Mouse (Mus musculus): Measurements from ENCODE around the gene Cuedc1. TPM values are rescaled to one million over a fixed set of nuclear protein-coding genes. Genes with fewer than 3 reads are reported as not detected.

The Cuedc1 gene
- polyA plus RNA-seq, 1 experiment from 2014 or later, result 1.1 TPM

DNA sequence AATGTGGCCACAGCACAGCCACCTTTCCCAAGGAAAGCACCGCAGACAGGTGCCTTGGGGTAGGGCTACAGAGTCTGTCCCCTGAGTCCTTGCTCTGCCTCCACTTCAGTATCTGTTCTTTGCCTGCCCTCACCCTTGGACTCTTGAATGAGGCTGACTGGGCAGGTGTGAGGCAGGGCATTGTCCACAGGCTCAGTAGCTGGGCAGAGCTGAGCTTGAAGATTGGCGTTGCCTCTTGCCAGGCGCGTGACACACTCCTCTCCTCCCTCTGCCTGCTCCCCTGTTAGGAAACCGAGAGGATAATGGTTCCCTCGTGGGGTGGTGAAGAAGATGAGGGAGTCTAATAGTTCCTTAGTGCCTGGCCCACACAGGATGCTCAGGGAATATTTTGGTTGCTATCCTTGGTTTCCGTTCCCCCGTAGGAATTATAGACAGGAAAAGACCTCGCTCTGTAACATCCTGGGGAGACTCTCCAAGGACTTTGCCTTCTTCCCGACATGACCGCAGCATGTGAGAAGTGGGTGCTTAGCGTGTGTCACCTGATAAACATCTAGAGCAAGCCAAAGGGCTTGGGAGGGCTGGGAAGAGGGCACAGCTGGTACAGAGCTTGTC, 40.1 kb downstream of the Cuedc1 start:
- Histone ChIP-seq H3K4me2 (no peak overlapping the region), H3K4me3 (replicated peaks) (no peak overlapping the region), H3K9ac (no peak overlapping the region), H3K36me3 (replicated peaks) (no peaks in the 10 kb centered on the region), H3K27me3 (peaks cover 48% of the 10 kb centered on the region), H3K9me3 (replicated peaks) (no peaks in the 10 kb centered on the region), H3K27ac (replicated peaks) (no peak overlapping the region), H3K4me1 (replicated peaks) (peaks cover 8% of the 10 kb centered on the region)
- no peak for ATAC-seq (ENCODE audit: insufficient read depth)
- 61% methylated on average over 12 of the region's 12 CpGs for WGBS (ENCODE audit: insufficient replicate concordance)

DNA sequence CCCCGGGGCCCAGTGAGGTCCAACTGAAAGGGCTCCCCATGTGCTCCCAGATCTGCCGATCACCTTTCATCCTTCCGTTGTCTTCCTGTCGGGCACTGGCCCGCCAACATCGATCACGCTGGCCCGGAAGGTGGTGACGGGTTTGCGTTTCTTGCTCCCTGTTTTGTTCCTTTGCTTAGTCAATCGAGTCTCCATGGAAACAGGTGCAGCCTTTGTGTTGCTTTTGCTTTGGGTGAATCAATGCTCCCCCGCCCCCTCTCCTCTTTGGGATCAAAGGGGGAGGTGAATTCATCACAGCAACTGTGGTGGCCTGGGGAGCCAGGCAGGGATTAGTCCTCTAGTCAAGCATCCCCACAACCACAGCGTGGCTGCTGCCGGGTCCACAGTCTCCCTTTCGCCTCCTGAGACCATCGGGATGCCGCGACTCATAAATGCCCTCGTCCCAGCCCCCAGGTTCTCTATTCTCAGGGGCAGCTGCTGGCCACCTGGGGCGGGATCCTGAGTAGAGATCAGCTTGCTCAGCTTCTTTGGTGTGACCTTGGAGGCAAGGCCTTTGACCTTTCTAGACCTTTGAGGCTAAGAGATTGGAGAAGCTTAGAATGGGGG, 41.5 kb downstream of the Cuedc1 start:
- Histone ChIP-seq H3K36me3 (replicated peaks) (no peaks in the 10 kb centered on the region), H3K4me2 (peak overlapping the region; percentile 18; the same call in 1 of the 2 replicates), H3K4me1 (replicated peaks) (peaks cover 8% of the 10 kb centered on the region), H3K9ac (no peak overlapping the region), H3K27me3 (peaks cover 53% of the 10 kb centered on the region), H3K4me3 (replicated peaks) (no peak overlapping the region), H3K27ac (replicated peaks) (no peak overlapping the region), H3K9me3 (replicated peaks) (no peaks in the 10 kb centered on the region)
- ATAC-seq (ENCODE audit: insufficient read depth), result no peak
- 17% methylated on average over 20 of the region's 20 CpGs for WGBS (ENCODE audit: insufficient replicate concordance)

DNA sequence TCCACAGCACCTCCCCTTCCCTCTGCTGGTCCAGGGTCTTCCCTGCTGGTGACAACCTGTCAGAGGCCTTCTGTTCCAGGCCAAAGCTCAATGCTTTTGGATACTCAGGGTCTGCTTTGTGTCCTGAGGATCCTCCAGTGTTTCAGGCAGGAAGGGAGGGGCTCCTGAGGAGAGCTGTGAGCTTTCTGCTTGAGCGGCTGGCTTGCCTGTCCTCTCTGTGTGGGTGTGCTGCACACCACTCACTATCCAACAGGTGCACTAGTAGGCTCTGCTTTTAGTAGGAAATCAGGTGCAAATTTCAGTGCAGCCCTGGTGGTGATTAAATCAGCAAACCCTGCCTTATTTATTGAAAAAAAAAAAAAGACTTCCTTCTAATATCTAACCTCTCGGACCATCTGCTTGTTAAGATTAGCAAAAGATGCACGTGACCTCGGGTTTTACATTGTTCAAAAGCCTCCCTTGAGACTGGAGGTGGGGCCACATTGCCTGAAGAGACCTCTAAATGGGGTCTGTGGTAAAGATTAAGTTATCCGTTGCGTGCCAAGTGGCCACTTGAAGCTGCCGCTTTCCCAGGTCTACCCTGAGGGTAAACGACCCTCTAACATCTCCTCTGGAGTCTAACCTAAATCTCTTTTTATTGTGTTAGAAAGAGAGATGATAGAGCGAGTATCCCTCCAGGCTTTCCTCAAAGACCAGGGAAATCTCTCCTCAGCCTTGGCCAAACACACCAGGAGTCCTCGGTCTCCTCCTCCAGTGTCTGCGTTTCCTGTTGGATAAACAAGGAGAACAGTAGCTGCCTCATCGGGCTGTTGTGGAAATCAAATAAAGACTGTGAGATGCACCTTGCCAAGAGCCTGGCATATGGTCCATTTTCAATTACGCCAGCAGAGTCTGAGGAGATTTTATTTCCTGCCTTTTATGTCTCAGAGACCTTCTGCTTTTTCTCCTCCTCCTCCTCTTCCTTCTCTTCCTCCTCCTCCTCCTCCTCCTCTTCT, 42.5 kb downstream of the Cuedc1 start:
- H3K4me3 ChIP-seq (replicated peaks), result no peak overlapping the region
- peaks cover 59% of the 10 kb centered on the region for H3K27me3 ChIP-seq
- no peak overlapping the region for H3K9ac ChIP-seq
- no peak overlapping the region for H3K27ac ChIP-seq (replicated peaks)
- H3K4me2 ChIP-seq, result no peak overlapping the region
- no peak for ATAC-seq (ENCODE audit: insufficient read depth)
- WGBS (ENCODE audit: insufficient replicate concordance), result 20% methylated on average over 13 of the region's 13 CpGs
- no peaks in the 10 kb centered on the region for H3K9me3 ChIP-seq (replicated peaks)
- peaks cover 8% of the 10 kb centered on the region for H3K4me1 ChIP-seq (replicated peaks)
- no peaks in the 10 kb centered on the region for H3K36me3 ChIP-seq (replicated peaks)

DNA sequence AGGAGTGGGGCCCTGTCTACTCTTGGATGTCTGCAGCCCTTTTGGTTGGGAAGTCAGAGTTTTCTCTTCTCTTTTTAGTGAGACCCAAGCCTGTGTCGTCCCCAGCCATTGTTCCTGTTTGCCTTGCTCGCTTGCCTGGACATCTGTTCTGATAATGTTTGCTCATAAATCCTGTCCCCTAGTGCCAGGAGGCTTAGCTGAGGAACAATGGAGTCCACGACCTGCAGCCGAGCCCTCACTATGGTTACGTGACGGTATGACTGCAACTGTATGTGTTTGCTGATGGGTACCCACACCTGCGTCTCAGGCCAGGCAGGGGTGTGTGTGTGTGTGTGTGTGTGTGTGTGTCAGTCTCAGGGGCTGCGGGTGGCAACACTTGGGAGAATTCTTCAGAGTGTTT, 44.5 kb downstream of the Cuedc1 start:
- H3K9me3 ChIP-seq (replicated peaks), result no peaks in the 10 kb centered on the region

DNA sequence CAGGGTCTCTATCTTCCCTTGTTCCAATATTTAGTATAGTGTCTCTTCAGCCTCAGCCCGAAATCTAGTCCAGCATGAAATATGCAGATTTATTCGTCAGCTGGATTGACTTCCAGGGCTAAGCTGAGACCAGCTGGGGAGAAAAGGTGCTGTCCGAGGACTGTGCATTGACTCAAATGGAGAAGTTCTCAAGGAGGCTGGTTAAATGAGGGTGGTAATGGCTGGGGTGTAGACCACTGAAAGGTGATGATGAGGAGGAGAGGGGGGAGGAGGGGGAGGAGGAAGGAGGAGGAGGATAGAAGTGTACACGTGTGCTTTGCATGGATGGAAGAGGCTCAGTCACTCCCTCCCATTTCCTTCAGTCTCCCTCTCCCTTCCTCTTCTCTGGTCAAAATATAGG, 46.2 kb downstream of the Cuedc1 start:
- H3K9me3 ChIP-seq (replicated peaks), result no peaks in the 10 kb centered on the region
- no peak for ATAC-seq (ENCODE audit: insufficient read depth)
- H3K4me2 ChIP-seq, result no peak overlapping the region
- no peak overlapping the region for H3K27ac ChIP-seq (replicated peaks)
- H3K9ac ChIP-seq, result no peak overlapping the region
- H3K27me3 ChIP-seq, result peaks cover 47% of the 10 kb centered on the region
- 32% methylated on average over 4 of the region's 4 CpGs for WGBS (ENCODE audit: insufficient replicate concordance)
- H3K4me1 ChIP-seq (replicated peaks), result peaks cover 38% of the 10 kb centered on the region
- H3K4me3 ChIP-seq (replicated peaks), result no peak overlapping the region
- H3K36me3 ChIP-seq (replicated peaks), result no peaks in the 10 kb centered on the region

More for the DNA sequence above, 44.5 kb downstream of the Cuedc1 start:
- no peaks in the 10 kb centered on the region for H3K36me3 ChIP-seq (replicated peaks)
- no peak overlapping the region for H3K9ac ChIP-seq
- H3K27me3 ChIP-seq, result peaks cover 61% of the 10 kb centered on the region
- WGBS (ENCODE audit: insufficient replicate concordance), result 49% methylated on average over 8 of the region's 8 CpGs
- peaks cover 20% of the 10 kb centered on the region for H3K4me1 ChIP-seq (replicated peaks)
- ATAC-seq (ENCODE audit: insufficient read depth), result no peak
- no peak overlapping the region for H3K27ac ChIP-seq (replicated peaks)
- no peak overlapping the region for H3K4me2 ChIP-seq
- H3K4me3 ChIP-seq (replicated peaks), result no peak overlapping the region

DNA sequence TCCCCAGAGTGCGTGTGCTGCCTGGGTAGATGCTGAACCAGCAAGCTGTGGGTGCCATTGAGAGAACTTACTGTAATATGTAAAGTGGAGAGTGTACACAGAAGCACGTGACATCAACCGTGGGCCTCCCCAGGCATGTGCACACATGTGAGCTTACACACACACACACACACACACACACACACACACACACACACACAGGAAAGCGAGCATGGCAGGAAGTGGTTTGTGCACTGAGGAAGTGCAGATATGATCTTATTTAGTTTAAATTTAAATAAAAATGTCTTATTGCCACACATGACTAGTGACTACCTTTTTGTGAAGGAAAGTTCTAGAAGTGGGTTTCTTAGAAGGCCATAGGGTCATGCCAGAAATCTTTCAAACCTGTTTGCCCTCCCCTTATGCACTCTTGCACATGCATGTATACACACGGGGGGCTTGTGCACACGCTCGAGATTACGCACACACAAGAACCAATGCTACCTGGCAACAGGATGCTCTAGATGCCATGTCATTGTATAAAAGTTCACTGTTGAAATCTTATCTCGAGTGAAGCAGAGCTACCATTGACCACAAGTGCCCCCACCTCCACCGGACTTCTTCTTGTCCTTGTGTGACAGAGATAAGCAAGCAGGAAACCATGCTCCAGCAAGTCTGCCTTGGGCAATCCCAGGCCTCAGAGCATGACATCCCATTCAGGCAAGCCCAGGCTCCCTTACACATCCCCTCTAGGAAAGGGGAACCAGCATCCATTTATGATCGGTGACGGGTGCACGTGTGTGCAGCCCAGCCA, 47.6 kb downstream of the Cuedc1 start:
- Histone ChIP-seq H3K9me3 (replicated peaks) (no peaks in the 10 kb centered on the region), H3K4me2 (no peak overlapping the region), H3K36me3 (replicated peaks) (no peaks in the 10 kb centered on the region), H3K4me1 (replicated peaks) (peaks cover 34% of the 10 kb centered on the region), H3K9ac (no peak overlapping the region), H3K27ac (replicated peaks) (no peak overlapping the region), H3K4me3 (replicated peaks) (no peak overlapping the region), H3K27me3 (peaks cover 37% of the 10 kb centered on the region)
- peak; percentile 47 for ATAC-seq (ENCODE audit: insufficient read depth)
- 14% methylated on average over 13 of the region's 13 CpGs for WGBS (ENCODE audit: insufficient replicate concordance)

DNA sequence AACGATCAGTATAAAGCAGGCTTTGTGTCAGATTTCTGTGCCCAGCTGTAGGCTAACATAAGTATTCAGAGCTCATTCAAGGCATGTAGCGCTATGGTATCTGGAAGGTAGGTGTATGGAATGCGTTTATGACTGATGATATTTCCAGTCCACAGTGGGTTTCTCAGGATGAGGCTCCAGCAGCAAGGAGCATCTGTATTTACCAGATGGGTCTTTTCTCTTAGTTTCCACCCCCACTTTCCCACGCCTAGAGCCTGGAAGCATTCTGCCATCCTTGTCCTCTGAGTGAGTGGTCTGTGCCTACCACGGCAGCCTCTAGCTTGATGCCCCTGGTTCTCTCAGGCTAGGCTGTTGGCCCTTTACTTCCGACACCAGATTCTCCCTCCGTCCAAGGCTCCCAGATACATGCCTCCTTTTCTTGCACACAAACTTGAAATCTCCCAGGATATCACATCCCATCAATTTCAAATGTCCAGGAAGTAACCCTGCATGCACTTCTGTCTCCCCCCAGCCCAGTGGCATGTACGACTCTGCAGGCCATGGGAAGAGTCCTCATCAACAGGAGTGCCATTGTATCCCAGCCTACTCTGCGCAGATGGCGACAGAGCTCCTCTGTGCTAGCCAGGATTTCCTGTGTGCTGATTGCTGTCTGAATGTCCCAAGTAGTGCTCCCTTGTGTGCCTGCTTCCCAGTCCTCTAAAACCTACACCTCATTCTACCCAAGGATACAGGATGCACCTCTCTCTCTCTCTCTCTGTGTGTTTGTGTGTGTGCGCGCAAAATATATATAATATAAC, 48.6 kb downstream of the Cuedc1 start:
- H3K4me1 ChIP-seq (replicated peaks), result peaks cover 37% of the 10 kb centered on the region

DNA sequence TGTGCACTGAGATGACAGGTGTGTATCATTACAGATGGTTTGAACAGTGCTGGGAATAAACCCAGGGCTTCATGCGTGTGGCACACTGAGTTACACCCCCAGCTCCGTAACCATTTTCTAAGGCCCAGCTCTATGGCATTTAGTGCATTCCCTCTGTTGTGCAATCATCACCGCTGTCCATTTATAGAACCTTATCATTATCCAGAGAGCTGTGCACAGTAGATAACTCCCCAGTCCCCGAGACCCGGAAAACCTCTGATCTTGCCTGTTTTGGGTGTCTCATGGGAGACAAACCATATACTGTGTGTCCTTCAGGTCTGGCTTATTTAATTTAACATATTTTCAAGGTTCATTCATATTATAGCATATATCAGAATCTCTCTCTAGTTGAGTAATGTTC, 49.5 kb downstream of the Cuedc1 start:
- peaks cover 27% of the 10 kb centered on the region; the same call in 1 of the 2 replicates for H3K27me3 ChIP-seq
- ATAC-seq (ENCODE audit: insufficient read depth), result no peak
- H3K36me3 ChIP-seq (replicated peaks), result no peaks in the 10 kb centered on the region
- WGBS (ENCODE audit: insufficient replicate concordance), result 11% methylated on average over 5 of the region's 5 CpGs
- H3K9ac ChIP-seq, result no peak overlapping the region
- H3K4me3 ChIP-seq (replicated peaks), result no peak overlapping the region
- H3K4me1 ChIP-seq (replicated peaks), result peaks cover 35% of the 10 kb centered on the region
- no peaks in the 10 kb centered on the region for H3K9me3 ChIP-seq (replicated peaks)
- H3K4me2 ChIP-seq, result no peak overlapping the region
- no peak overlapping the region for H3K27ac ChIP-seq (replicated peaks)

More for the DNA sequence above, 48.6 kb downstream of the Cuedc1 start:
- Histone ChIP-seq H3K9ac (no peak overlapping the region), H3K4me2 (no peak overlapping the region), H3K9me3 (replicated peaks) (no peaks in the 10 kb centered on the region), H3K27me3 (peaks cover 27% of the 10 kb centered on the region; the same call in 1 of the 2 replicates), H3K36me3 (replicated peaks) (no peaks in the 10 kb centered on the region), H3K4me3 (replicated peaks) (no peak overlapping the region), H3K27ac (replicated peaks) (no peak overlapping the region)
- no peak for ATAC-seq (ENCODE audit: insufficient read depth)
- WGBS (ENCODE audit: insufficient replicate concordance), result 59% methylated on average over 12 of the region's 12 CpGs

DNA sequence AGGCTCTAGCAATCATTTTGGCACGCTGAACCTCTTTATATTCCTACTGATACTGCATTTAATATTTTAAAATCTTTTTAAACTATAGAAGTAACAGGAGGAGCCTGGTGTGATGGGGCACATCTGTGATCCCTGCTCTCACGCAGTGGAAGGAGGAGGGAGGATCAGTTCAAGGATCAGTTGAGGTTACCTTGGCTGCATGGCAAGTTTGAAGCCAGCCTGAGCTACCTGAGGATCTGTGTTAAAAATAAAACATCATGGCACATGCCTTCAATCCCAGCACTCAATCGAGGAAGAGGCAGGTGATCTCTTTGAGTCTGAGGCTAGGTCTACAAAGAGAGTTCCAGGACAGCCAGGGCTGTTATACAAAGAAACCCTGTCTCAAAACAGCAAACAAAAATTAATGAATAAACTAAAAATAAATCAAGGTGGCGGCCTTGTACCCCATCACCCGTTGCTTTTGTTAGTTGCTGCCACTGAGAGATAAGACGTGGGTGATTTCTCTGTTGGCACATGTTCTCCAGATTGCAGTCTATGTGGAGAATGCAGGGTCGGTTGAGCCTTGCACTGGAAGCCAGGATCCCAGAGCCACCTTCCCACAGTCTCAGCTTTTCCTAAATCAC, 50.3 kb downstream of the Cuedc1 start:
- H3K9ac ChIP-seq, result no peak overlapping the region
- no peak overlapping the region for H3K4me3 ChIP-seq (replicated peaks)
- no peaks in the 10 kb centered on the region for H3K9me3 ChIP-seq (replicated peaks)
- no peak overlapping the region for H3K27ac ChIP-seq (replicated peaks)
- 24% methylated on average over 7 of the region's 7 CpGs for WGBS (ENCODE audit: insufficient replicate concordance)
- peaks cover 25% of the 10 kb centered on the region; the same call in 1 of the 2 replicates for H3K27me3 ChIP-seq
- peaks cover 35% of the 10 kb centered on the region for H3K4me1 ChIP-seq (replicated peaks)
- no peaks in the 10 kb centered on the region for H3K36me3 ChIP-seq (replicated peaks)
- no peak overlapping the region for H3K4me2 ChIP-seq
- ATAC-seq (ENCODE audit: insufficient read depth), result no peak
